Mouse (Mus musculus): Measurements from ENCODE around the gene Get4. TPM values are rescaled to one million over a fixed set of nuclear protein-coding genes. Genes with fewer than 3 reads are reported as not detected.

The Get4 gene
- polyA plus RNA-seq, 1 experiment from 2014 or later: 124 TPM

- whole genome bisulfite sequencing: 94% methylated on average over 5 of the region's 5 CpGs
- Histone ChIP-seq H3K27ac (ENCODE audit: low read depth, low read length) (no peak overlapping the region), H3K36me3 (ENCODE audit: control insufficient read depth, insufficient read depth, low read length) (peaks cover 5% of the 10 kb centered on the region), H3K27me3 (replicated peaks; ENCODE audit: control insufficient read depth, insufficient read depth, low read length) (no peaks in the 10 kb centered on the region), H3K4me3 (ENCODE audit: low read length) (no peak overlapping the region), H3K4me2 (ENCODE audit: low read length) (no peak overlapping the region), H3K4me1 (ENCODE audit: control insufficient read depth, insufficient read depth, low read depth, low read length) (no peaks in the 10 kb centered on the region), H3K9ac (ENCODE audit: low read depth, low read length) (no peak overlapping the region), H3K9me3 (ENCODE audit: control insufficient read depth, low read length) (no peaks in the 10 kb centered on the region)
- ATAC-seq: no peak
Measured at GRCm38 (mm10) chr5:139215184-139215583, 36.9 kb upstream of the Get4 start.

GRCm38 (mm10) chr5:139216121-139216520, 36.0 kb upstream of the Get4 start:
- Histone ChIP-seq H3K4me1 (ENCODE audit: control insufficient read depth, insufficient read depth, low read depth, low read length) (no peaks in the 10 kb centered on the region), H3K27me3 (replicated peaks; ENCODE audit: control insufficient read depth, insufficient read depth, low read length) (no peaks in the 10 kb centered on the region)
- 91% methylated on average over 2 of the region's 2 CpGs for WGBS

GRCm38 (mm10) chr5:139216774-139217173, 35.4 kb upstream of the Get4 start:
- H3K9ac ChIP-seq (ENCODE audit: low read depth, low read length): no peak overlapping the region
- H3K9me3 ChIP-seq (ENCODE audit: control insufficient read depth, low read length): no peaks in the 10 kb centered on the region
- WGBS: 82% methylated on average over 3 of the region's 3 CpGs
- no peaks in the 10 kb centered on the region for H3K4me1 ChIP-seq (ENCODE audit: control insufficient read depth, insufficient read depth, low read depth, low read length)
- ATAC-seq: no peak
- no peak overlapping the region for H3K4me3 ChIP-seq (ENCODE audit: low read length)
- no peaks in the 10 kb centered on the region for H3K27me3 ChIP-seq (replicated peaks; ENCODE audit: control insufficient read depth, insufficient read depth, low read length)
- H3K4me2 ChIP-seq (ENCODE audit: low read length): no peak overlapping the region
- no peak overlapping the region for H3K27ac ChIP-seq (ENCODE audit: low read depth, low read length)
- peaks cover 5% of the 10 kb centered on the region for H3K36me3 ChIP-seq (ENCODE audit: control insufficient read depth, insufficient read depth, low read length)

More at GRCm38 (mm10) chr5:139216121-139216520, 36.0 kb upstream of the Get4 start:
- Histone ChIP-seq H3K36me3 (ENCODE audit: control insufficient read depth, insufficient read depth, low read length) (peaks cover 5% of the 10 kb centered on the region), H3K27ac (ENCODE audit: low read depth, low read length) (no peak overlapping the region), H3K4me2 (ENCODE audit: low read length) (no peak overlapping the region), H3K9me3 (ENCODE audit: control insufficient read depth, low read length) (no peaks in the 10 kb centered on the region), H3K4me3 (ENCODE audit: low read length) (no peak overlapping the region), H3K9ac (ENCODE audit: low read depth, low read length) (no peak overlapping the region)
- ATAC-seq: no peak

- no peak overlapping the region for H3K4me2 ChIP-seq (ENCODE audit: low read length)
- no peak for ATAC-seq
- H3K9me3 ChIP-seq (ENCODE audit: control insufficient read depth, low read length): no peaks in the 10 kb centered on the region
- no peak overlapping the region for H3K27ac ChIP-seq (ENCODE audit: low read depth, low read length)
- H3K4me1 ChIP-seq (ENCODE audit: control insufficient read depth, insufficient read depth, low read depth, low read length): no peaks in the 10 kb centered on the region
- peaks cover 13% of the 10 kb centered on the region for H3K36me3 ChIP-seq (ENCODE audit: control insufficient read depth, insufficient read depth, low read length)
- WGBS: 86% methylated on average over 4 of the region's 4 CpGs
- H3K9ac ChIP-seq (ENCODE audit: low read depth, low read length): no peak overlapping the region; the same call in 1 of the 2 replicates
- no peak overlapping the region for H3K4me3 ChIP-seq (ENCODE audit: low read length)
- H3K27me3 ChIP-seq (replicated peaks; ENCODE audit: control insufficient read depth, insufficient read depth, low read length): no peaks in the 10 kb centered on the region
Measured at GRCm38 (mm10) chr5:139220006-139220515, 32.1 kb upstream of the Get4 start.

- 87% methylated on average over 4 of the region's 4 CpGs for WGBS
- no peaks in the 10 kb centered on the region for H3K4me1 ChIP-seq (ENCODE audit: control insufficient read depth, insufficient read depth, low read depth, low read length)
- H3K36me3 ChIP-seq (ENCODE audit: control insufficient read depth, insufficient read depth, low read length): peaks cover 14% of the 10 kb centered on the region
Measured at GRCm38 (mm10) chr5:139220610-139221009, 31.5 kb upstream of the Get4 start.

GRCm38 (mm10) chr5:139223331-139223730, 28.8 kb upstream of the Get4 start:
- ATAC-seq: no peak
- Histone ChIP-seq H3K9ac (ENCODE audit: low read depth, low read length) (no peak overlapping the region), H3K4me1 (ENCODE audit: control insufficient read depth, insufficient read depth, low read depth, low read length) (no peaks in the 10 kb centered on the region), H3K27ac (ENCODE audit: low read depth, low read length) (no peak overlapping the region), H3K36me3 (ENCODE audit: control insufficient read depth, insufficient read depth, low read length) (peaks cover 30% of the 10 kb centered on the region), H3K9me3 (ENCODE audit: control insufficient read depth, low read length) (no peaks in the 10 kb centered on the region), H3K4me2 (ENCODE audit: low read length) (no peak overlapping the region), H3K27me3 (replicated peaks; ENCODE audit: control insufficient read depth, insufficient read depth, low read length) (no peaks in the 10 kb centered on the region), H3K4me3 (ENCODE audit: low read length) (no peak overlapping the region)
- WGBS: 95% methylated on average over 10 of the region's 10 CpGs

More at GRCm38 (mm10) chr5:139220610-139221009, 31.5 kb upstream of the Get4 start:
- ATAC-seq: no peak
- Histone ChIP-seq H3K9me3 (ENCODE audit: control insufficient read depth, low read length) (no peaks in the 10 kb centered on the region), H3K4me3 (ENCODE audit: low read length) (no peak overlapping the region), H3K9ac (ENCODE audit: low read depth, low read length) (no peak overlapping the region; the same call in 1 of the 2 replicates), H3K27ac (ENCODE audit: low read depth, low read length) (no peak overlapping the region), H3K4me2 (ENCODE audit: low read length) (no peak overlapping the region), H3K27me3 (replicated peaks; ENCODE audit: control insufficient read depth, insufficient read depth, low read length) (no peaks in the 10 kb centered on the region)

- 94% methylated on average over 4 of the region's 4 CpGs for WGBS
- Histone ChIP-seq H3K9ac (ENCODE audit: low read depth, low read length) (no peak overlapping the region), H3K4me2 (ENCODE audit: low read length) (no peak overlapping the region), H3K27ac (ENCODE audit: low read depth, low read length) (no peak overlapping the region), H3K27me3 (replicated peaks; ENCODE audit: control insufficient read depth, insufficient read depth, low read length) (no peaks in the 10 kb centered on the region), H3K4me1 (ENCODE audit: control insufficient read depth, insufficient read depth, low read depth, low read length) (no peaks in the 10 kb centered on the region), H3K9me3 (ENCODE audit: control insufficient read depth, low read length) (no peaks in the 10 kb centered on the region), H3K36me3 (ENCODE audit: control insufficient read depth, insufficient read depth, low read length) (peaks cover 48% of the 10 kb centered on the region), H3K4me3 (ENCODE audit: low read length) (no peak overlapping the region)
- no peak for ATAC-seq
Measured at GRCm38 (mm10) chr5:139227236-139227635, 24.9 kb upstream of the Get4 start.

- Histone ChIP-seq H3K9ac (ENCODE audit: low read depth, low read length) (no peak overlapping the region), H3K27me3 (replicated peaks; ENCODE audit: control insufficient read depth, insufficient read depth, low read length) (no peaks in the 10 kb centered on the region)
- ATAC-seq: 0 out of 2 replicates have a peak, but pooled peaks have one; percentile 27
Measured at GRCm38 (mm10) chr5:139227645-139228044, 24.5 kb upstream of the Get4 start.

GRCm38 (mm10) chr5:139228318-139228717, 23.8 kb upstream of the Get4 start:
- Histone ChIP-seq H3K27ac (ENCODE audit: low read depth, low read length) (no peak overlapping the region), H3K4me2 (ENCODE audit: low read length) (no peak overlapping the region), H3K4me3 (ENCODE audit: low read length) (no peak overlapping the region), H3K4me1 (ENCODE audit: control insufficient read depth, insufficient read depth, low read depth, low read length) (no peaks in the 10 kb centered on the region), H3K9ac (ENCODE audit: low read depth, low read length) (no peak overlapping the region), H3K27me3 (replicated peaks; ENCODE audit: control insufficient read depth, insufficient read depth, low read length) (no peaks in the 10 kb centered on the region), H3K36me3 (ENCODE audit: control insufficient read depth, insufficient read depth, low read length) (peaks cover 52% of the 10 kb centered on the region), H3K9me3 (ENCODE audit: control insufficient read depth, low read length) (no peaks in the 10 kb centered on the region)
- no peak for ATAC-seq
- 93% methylated on average over 3 of the region's 3 CpGs for WGBS

More at GRCm38 (mm10) chr5:139227645-139228044, 24.5 kb upstream of the Get4 start:
- H3K9me3 ChIP-seq (ENCODE audit: control insufficient read depth, low read length): no peaks in the 10 kb centered on the region
- H3K36me3 ChIP-seq (ENCODE audit: control insufficient read depth, insufficient read depth, low read length): peaks cover 48% of the 10 kb centered on the region
- 100% methylated on average over 2 of the region's 2 CpGs for whole genome bisulfite sequencing
- no peak overlapping the region for H3K27ac ChIP-seq (ENCODE audit: low read depth, low read length)
- H3K4me1 ChIP-seq (ENCODE audit: control insufficient read depth, insufficient read depth, low read depth, low read length): no peaks in the 10 kb centered on the region
- no peak overlapping the region for H3K4me3 ChIP-seq (ENCODE audit: low read length)
- H3K4me2 ChIP-seq (ENCODE audit: low read length): no peak overlapping the region
